Mouse (Mus musculus) T-helper 1 cell (primary cell): ENCODE measurements at regions not wholly inside any gene's neighbourhood (a gene's known extent, or its start where the extent isn't known, plus 50 kb on each side); places are given as distances from the start of the nearest gene placed in this dataset.

Source experiments
- in situ Hi-C: fragments of 300-600 bp; cut with MboI, MseI; formaldehyde crosslinking; loops from one replicate; pipeline ENCODE4 v1.15.1; 2025; ENCODE audit warnings: high pct_unique_total_duplicates

GRCm38 (mm10) chr9:81140158-81140557 lies 493.5 kb downstream of the Htr1b start:
- in situ Hi-C loops, result loop anchor here (5.0 kb wide), 1 partner anchor 818 kb away; no protein-coding TSS in a partner anchor

GRCm38 (mm10) chr9:81136366-81136765 lies 497.3 kb downstream of the Htr1b start:
- in situ Hi-C loops, result no loop called here

DNA sequence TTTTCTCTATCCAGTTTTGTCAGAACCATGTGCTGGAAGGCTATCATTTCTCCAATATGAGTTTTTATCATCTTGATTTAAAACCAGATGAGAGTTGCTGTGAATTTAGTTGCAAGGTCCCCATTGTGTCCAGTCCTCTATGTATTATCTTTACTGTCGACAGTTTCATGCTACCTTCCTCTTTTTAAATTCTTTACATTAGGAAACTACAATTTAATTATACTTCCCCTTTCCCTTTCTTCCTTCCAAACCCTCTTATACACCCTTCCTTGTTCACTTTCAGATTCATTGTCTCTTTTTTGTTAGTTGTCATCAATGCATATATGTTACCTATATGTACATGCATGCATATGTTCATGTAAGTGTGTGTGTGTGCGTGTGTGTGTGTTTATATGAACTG lies 520.6 kb downstream of the Htr1b start:
- in situ Hi-C loops, result no loop called here

DNA sequence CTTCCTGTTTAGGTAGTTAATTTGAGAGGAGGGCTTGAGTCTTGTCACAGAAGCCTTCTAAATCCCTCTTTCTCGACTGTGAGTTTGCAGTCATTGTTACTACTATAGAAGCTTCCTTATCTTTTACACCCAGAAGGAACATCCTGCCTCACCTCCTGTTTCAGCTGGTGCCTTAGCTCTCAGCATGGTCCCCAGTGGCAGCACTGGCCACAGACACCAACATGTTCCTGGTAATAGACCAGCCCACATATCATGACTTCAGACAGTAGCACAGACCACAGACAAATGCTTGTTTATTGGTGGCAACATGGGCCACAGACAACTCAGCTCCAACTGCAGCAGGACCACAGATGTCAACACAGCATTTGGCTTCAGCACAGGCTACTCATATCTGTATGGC lies 560.4 kb downstream of the Htr1b start:
- in situ Hi-C loops, result no loop called here

DNA sequence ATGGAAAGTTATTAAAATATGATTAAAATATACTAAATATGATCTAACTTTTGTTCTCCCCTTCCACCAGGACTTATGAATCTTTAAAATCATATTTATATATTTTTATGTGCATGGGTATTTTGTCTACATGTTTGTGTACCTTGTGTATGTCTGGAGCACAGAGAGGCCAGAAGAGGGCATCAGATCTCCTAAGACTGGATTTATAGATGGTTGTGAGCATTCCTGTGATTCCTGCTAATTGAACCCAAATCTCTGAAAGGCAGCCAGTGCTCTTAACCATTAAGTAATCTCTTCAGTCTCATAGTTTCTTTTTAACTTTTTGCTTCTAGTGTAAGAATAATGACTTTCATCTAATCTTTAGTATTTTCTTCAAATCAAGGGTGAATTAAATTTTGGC lies 577.2 kb upstream of the Impg1 start:
- in situ Hi-C loops, result no loop called here

- in situ Hi-C loops, result no loop called here
Measured at GRCm38 (mm10) chr9:81041967-81042366, 576.7 kb upstream of the Impg1 start.
